Mouse (Mus musculus) liver, adult 2 months (tissue): ENCODE results near the gene Slc25a48.

Source experiments
- CTCF ChIP-seq: fragments of 200-500 bp; IDR thresholded peaks from 2 replicates; pipeline ENCODE4 v1.5.1; 2011; ENCODE audit warnings: low read depth, low read length, control low read depth
- POLR2A ChIP-seq: fragments of 200-500 bp; IDR thresholded peaks from 2 replicates; pipeline ENCODE4 v1.6.1; 2011; ENCODE audit warnings: low read length, control low read depth; ENCODE audit not compliant: insufficient read depth; ENCODE audit errors: extremely low read depth

DNA sequence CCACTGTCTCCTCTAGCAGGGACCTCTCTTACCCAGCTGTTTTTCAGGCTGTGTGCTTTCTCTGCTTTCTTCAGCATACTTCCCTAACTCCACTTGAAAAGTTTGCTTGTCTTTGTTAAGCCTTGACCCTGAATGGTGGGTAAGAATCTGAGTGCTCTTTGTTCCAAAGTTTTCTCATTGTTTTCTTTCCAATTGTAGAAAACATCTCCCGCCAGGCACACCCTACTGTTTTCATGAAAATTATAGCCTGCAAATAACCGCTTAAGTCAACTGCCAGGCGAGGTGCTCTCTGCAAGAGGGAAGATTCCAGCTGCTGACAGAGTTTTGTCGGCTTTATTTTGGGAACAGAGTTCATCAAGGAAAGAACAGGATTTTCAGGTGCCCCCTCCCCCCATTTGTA is 37.0 kb upstream of the Slc25a48 start:
- TF ChIP-seq CTCF: no peak
- no peak for TF ChIP-seq POLR2A
